Mouse (Mus musculus): ENCODE measurements around the gene Fip1l1. TPM values are rescaled to one million over a fixed set of nuclear protein-coding genes. Genes with fewer than 3 reads are reported as not detected.

The Fip1l1 gene
- polyA plus RNA-seq, 1 experiment: 7.3 TPM

GRCm38 (mm10) chr5:74561151-74561550, 25.9 kb downstream of the Fip1l1 start:
- H3K4me3 ChIP-seq (replicated peaks): no peak overlapping the region
- TF ChIP-seq TAL1 (IDR thresholded peaks at IDR 0.05; ENCODE audit: low read length): no peak
- no peak for TF ChIP-seq GATA1 (IDR thresholded peaks at IDR 0.05; ENCODE audit: low read length)
- no peaks in the 10 kb centered on the region for H3K27me3 ChIP-seq (ENCODE audit: control insufficient read depth)
- H3K9me3 ChIP-seq (ENCODE audit: control insufficient read depth, low read length): no peaks in the 10 kb centered on the region
- no peaks in the 10 kb centered on the region for H3K4me1 ChIP-seq (ENCODE audit: control insufficient read depth)
- peaks cover 85% of the 10 kb centered on the region for H3K36me3 ChIP-seq (ENCODE audit: control insufficient read depth)

GRCm38 (mm10) chr5:74571767-74572166, 36.5 kb downstream of the Fip1l1 start:
- H3K4me3 ChIP-seq (replicated peaks): no peak overlapping the region
- H3K36me3 ChIP-seq (ENCODE audit: control insufficient read depth): peaks cover 69% of the 10 kb centered on the region
- TF ChIP-seq GATA1 (IDR thresholded peaks at IDR 0.05; ENCODE audit: low read length) (no peak), TAL1 (IDR thresholded peaks at IDR 0.05; ENCODE audit: low read length) (no peak)
- no peaks in the 10 kb centered on the region for H3K4me1 ChIP-seq (ENCODE audit: control insufficient read depth)
- H3K9me3 ChIP-seq (ENCODE audit: control insufficient read depth, low read length): no peaks in the 10 kb centered on the region
- H3K27me3 ChIP-seq (ENCODE audit: control insufficient read depth): no peaks in the 10 kb centered on the region

GRCm38 (mm10) chr5:74589133-74589532, 53.9 kb downstream of the Fip1l1 start:
- H3K9me3 ChIP-seq (ENCODE audit: control insufficient read depth, low read length): no peaks in the 10 kb centered on the region
- no peaks in the 10 kb centered on the region for H3K4me1 ChIP-seq (ENCODE audit: control insufficient read depth)
- no peak for TF ChIP-seq TAL1 (IDR thresholded peaks at IDR 0.05; ENCODE audit: low read length)
- TF ChIP-seq GATA1 (IDR thresholded peaks at IDR 0.05; ENCODE audit: low read length): no peak
- H3K27me3 ChIP-seq (ENCODE audit: control insufficient read depth): no peaks in the 10 kb centered on the region
- H3K4me3 ChIP-seq (replicated peaks): no peak overlapping the region
- H3K36me3 ChIP-seq (ENCODE audit: control insufficient read depth): peaks cover 93% of the 10 kb centered on the region

GRCm38 (mm10) chr5:74591413-74591812, 56.2 kb downstream of the Fip1l1 start:
- Histone ChIP-seq H3K27me3 (ENCODE audit: control insufficient read depth) (no peaks in the 10 kb centered on the region), H3K9me3 (ENCODE audit: control insufficient read depth, low read length) (no peaks in the 10 kb centered on the region), H3K4me1 (ENCODE audit: control insufficient read depth) (no peaks in the 10 kb centered on the region), H3K4me3 (replicated peaks) (no peak overlapping the region), H3K36me3 (ENCODE audit: control insufficient read depth) (peaks cover 94% of the 10 kb centered on the region)
- TF ChIP-seq GATA1 (IDR thresholded peaks at IDR 0.05; ENCODE audit: low read length): no peak
- TF ChIP-seq TAL1 (IDR thresholded peaks at IDR 0.05; ENCODE audit: low read length): no peak

GRCm38 (mm10) chr5:74593147-74593546, 57.9 kb downstream of the Fip1l1 start:
- Histone ChIP-seq H3K27me3 (ENCODE audit: control insufficient read depth) (no peaks in the 10 kb centered on the region), H3K4me3 (replicated peaks) (no peak overlapping the region), H3K9me3 (ENCODE audit: control insufficient read depth, low read length) (no peaks in the 10 kb centered on the region), H3K4me1 (ENCODE audit: control insufficient read depth) (no peaks in the 10 kb centered on the region), H3K36me3 (ENCODE audit: control insufficient read depth) (peaks cover 94% of the 10 kb centered on the region)
- no peak for TF ChIP-seq TAL1 (IDR thresholded peaks at IDR 0.05; ENCODE audit: low read length)
- TF ChIP-seq GATA1 (IDR thresholded peaks at IDR 0.05; ENCODE audit: low read length): no peak

GRCm38 (mm10) chr5:74600010-74600409, 64.8 kb downstream of the Fip1l1 start:
- no peaks in the 10 kb centered on the region for H3K9me3 ChIP-seq (ENCODE audit: control insufficient read depth, low read length)
- H3K4me1 ChIP-seq (ENCODE audit: control insufficient read depth): no peaks in the 10 kb centered on the region
- no peak for TF ChIP-seq GATA1 (IDR thresholded peaks at IDR 0.05; ENCODE audit: low read length)
- TF ChIP-seq TAL1 (IDR thresholded peaks at IDR 0.05; ENCODE audit: low read length): no peak
- H3K27me3 ChIP-seq (ENCODE audit: control insufficient read depth): no peaks in the 10 kb centered on the region
- H3K36me3 ChIP-seq (ENCODE audit: control insufficient read depth): peaks cover 42% of the 10 kb centered on the region
- no peak overlapping the region for H3K4me3 ChIP-seq (replicated peaks)

- Histone ChIP-seq H3K9me3 (ENCODE audit: control insufficient read depth, low read length) (no peaks in the 10 kb centered on the region), H3K4me1 (ENCODE audit: control insufficient read depth) (no peaks in the 10 kb centered on the region), H3K36me3 (ENCODE audit: control insufficient read depth) (peaks cover 32% of the 10 kb centered on the region), H3K4me3 (replicated peaks) (no peak overlapping the region), H3K27me3 (ENCODE audit: control insufficient read depth) (no peaks in the 10 kb centered on the region)
- TF ChIP-seq GATA1 (IDR thresholded peaks at IDR 0.05; ENCODE audit: low read length) (no peak), TAL1 (IDR thresholded peaks at IDR 0.05; ENCODE audit: low read length) (no peak)
These were observed 65.9 kb downstream of the Fip1l1 start for GRCm38 (mm10) chr5:74601171-74601570.

GRCm38 (mm10) chr5:74601965-74602364, 66.7 kb downstream of the Fip1l1 start:
- H3K4me1 ChIP-seq (ENCODE audit: control insufficient read depth): no peaks in the 10 kb centered on the region

GRCm38 (mm10) chr5:74602371-74602770, 67.1 kb downstream of the Fip1l1 start:
- peaks cover 22% of the 10 kb centered on the region for H3K36me3 ChIP-seq (ENCODE audit: control insufficient read depth)
- no peak overlapping the region for H3K4me3 ChIP-seq (replicated peaks)
- no peaks in the 10 kb centered on the region for H3K9me3 ChIP-seq (ENCODE audit: control insufficient read depth, low read length)
- H3K27me3 ChIP-seq (ENCODE audit: control insufficient read depth): no peaks in the 10 kb centered on the region
- H3K4me1 ChIP-seq (ENCODE audit: control insufficient read depth): no peaks in the 10 kb centered on the region
- TF ChIP-seq GATA1 (IDR thresholded peaks at IDR 0.05; ENCODE audit: low read length) (no peak), TAL1 (IDR thresholded peaks at IDR 0.05; ENCODE audit: low read length) (no peak)

More at GRCm38 (mm10) chr5:74601965-74602364, 66.7 kb downstream of the Fip1l1 start:
- Histone ChIP-seq H3K27me3 (ENCODE audit: control insufficient read depth) (no peaks in the 10 kb centered on the region), H3K4me3 (replicated peaks) (no peak overlapping the region), H3K9me3 (ENCODE audit: control insufficient read depth, low read length) (no peaks in the 10 kb centered on the region), H3K36me3 (ENCODE audit: control insufficient read depth) (peaks cover 26% of the 10 kb centered on the region)
- TF ChIP-seq TAL1 (IDR thresholded peaks at IDR 0.05; ENCODE audit: low read length) (no peak), GATA1 (IDR thresholded peaks at IDR 0.05; ENCODE audit: low read length) (no peak)

- no peaks in the 10 kb centered on the region for H3K9me3 ChIP-seq (ENCODE audit: control insufficient read depth, low read length)
- H3K27me3 ChIP-seq (ENCODE audit: control insufficient read depth): no peaks in the 10 kb centered on the region
- TF ChIP-seq TAL1 (IDR thresholded peaks at IDR 0.05; ENCODE audit: low read length) (no peak), GATA1 (IDR thresholded peaks at IDR 0.05; ENCODE audit: low read length) (no peak)
- H3K4me3 ChIP-seq (replicated peaks): no peak overlapping the region
- H3K36me3 ChIP-seq (ENCODE audit: control insufficient read depth): peaks cover 13% of the 10 kb centered on the region
- H3K4me1 ChIP-seq (ENCODE audit: control insufficient read depth): no peaks in the 10 kb centered on the region
These were observed 68.1 kb downstream of the Fip1l1 start for GRCm38 (mm10) chr5:74603306-74603705.

Measured in erythroblast, embryonic 14.5 days (primary cell).